Mouse (Mus musculus): ENCODE results near the gene Crocc2. TPM values are rescaled to one million over a fixed set of nuclear protein-coding genes. Genes with fewer than 3 reads are reported as not detected.

The Crocc2 gene
- total RNA-seq, 1 experiment, result 3.1 TPM

- Histone ChIP-seq H3K27ac (ENCODE audit: insufficient read depth, low read depth, low read length, poor library complexity, severe bottlenecking) (no peak overlapping the region), H3K36me3 (ENCODE audit: control insufficient read depth, insufficient read depth, low read length, poor library complexity, severe bottlenecking) (no peaks in the 10 kb centered on the region), H3K9ac (ENCODE audit: insufficient read depth, low read depth, low read length, poor library complexity, severe bottlenecking) (no peak overlapping the region), H3K4me1 (ENCODE audit: control insufficient read depth in 2 of 2, insufficient read depth in 2 of 2, low read length in 2 of 2, poor library complexity in 1 of 2) (no peaks in the 10 kb centered on the region), H3K9me3 (ENCODE audit: control insufficient read depth, insufficient read depth, low read depth, low read length) (no peaks in the 10 kb centered on the region), H3K4me3 (ENCODE audit: insufficient read depth in 1 of 2, low read depth in 1 of 2, low read length in 2 of 2, poor library complexity in 1 of 2, severe bottlenecking in 1 of 2) (no peak overlapping the region)
- in situ Hi-C loops (cut with MboI; ENCODE audit: low sequenced_read_pairs in 2 of 2, unreplicated experiment in 2 of 2), result no loop called here
- TF ChIP-seq MAFK (IDR thresholded peaks at IDR 0.05; ENCODE audit: insufficient read depth, low read depth, low read length), result no peak
- TF ChIP-seq CHD2 (IDR thresholded peaks at IDR 0.05; ENCODE audit: low read depth, low read length), result no peak
- no peak for TF ChIP-seq ZC3H11A (IDR thresholded peaks at IDR 0.05; ENCODE audit: borderline replicate concordance, low read depth, low read length)
- no peak for TF ChIP-seq ZNF384 (IDR thresholded peaks at IDR 0.05; ENCODE audit: low read depth, low read length)
- no peak for TF ChIP-seq HCFC1 (IDR thresholded peaks at IDR 0.05; ENCODE audit: borderline replicate concordance, insufficient read depth, low read length)
- DNase-seq (ENCODE audit: low read depth, low spot score), result no peak
These were observed 43.3 kb upstream of the Crocc2 start for GRCm38 (mm10) chr1:93125256-93125655.

GRCm38 (mm10) chr1:93128209-93128608 is 40.3 kb upstream of the Crocc2 start:
- in situ Hi-C loops (cut with MboI; ENCODE audit: low sequenced_read_pairs in 2 of 2, unreplicated experiment in 2 of 2), result no loop called here
- Histone ChIP-seq H3K4me1 (ENCODE audit: control insufficient read depth in 2 of 2, insufficient read depth in 2 of 2, low read length in 2 of 2, poor library complexity in 1 of 2) (no peaks in the 10 kb centered on the region), H3K27ac (ENCODE audit: insufficient read depth, low read depth, low read length, poor library complexity, severe bottlenecking) (no peak overlapping the region), H3K9ac (ENCODE audit: insufficient read depth, low read depth, low read length, poor library complexity, severe bottlenecking) (no peak overlapping the region), H3K36me3 (ENCODE audit: control insufficient read depth, insufficient read depth, low read length, poor library complexity, severe bottlenecking) (no peaks in the 10 kb centered on the region), H3K4me3 (ENCODE audit: insufficient read depth in 1 of 2, low read depth in 1 of 2, low read length in 2 of 2, poor library complexity in 1 of 2, severe bottlenecking in 1 of 2) (no peak overlapping the region), H3K9me3 (ENCODE audit: control insufficient read depth, insufficient read depth, low read depth, low read length) (no peaks in the 10 kb centered on the region)
- TF ChIP-seq MAFK (IDR thresholded peaks at IDR 0.05; ENCODE audit: insufficient read depth, low read depth, low read length), result no peak
- TF ChIP-seq ZNF384 (IDR thresholded peaks at IDR 0.05; ENCODE audit: low read depth, low read length), result no peak
- TF ChIP-seq HCFC1 (IDR thresholded peaks at IDR 0.05; ENCODE audit: borderline replicate concordance, insufficient read depth, low read length), result no peak
- TF ChIP-seq ZC3H11A (IDR thresholded peaks at IDR 0.05; ENCODE audit: borderline replicate concordance, low read depth, low read length), result no peak
- DNase-seq (ENCODE audit: low read depth, low spot score), result no peak

GRCm38 (mm10) chr1:93128710-93129349 is 39.7 kb upstream of the Crocc2 start:
- Histone ChIP-seq H3K9me3 (ENCODE audit: control insufficient read depth, insufficient read depth, low read depth, low read length) (no peaks in the 10 kb centered on the region), H3K4me3 (ENCODE audit: insufficient read depth in 1 of 2, low read depth in 1 of 2, low read length in 2 of 2, poor library complexity in 1 of 2, severe bottlenecking in 1 of 2) (no peak overlapping the region), H3K4me1 (ENCODE audit: control insufficient read depth in 2 of 2, insufficient read depth in 2 of 2, low read length in 2 of 2, poor library complexity in 1 of 2) (no peaks in the 10 kb centered on the region), H3K27ac (ENCODE audit: insufficient read depth, low read depth, low read length, poor library complexity, severe bottlenecking) (no peak overlapping the region), H3K9ac (ENCODE audit: insufficient read depth, low read depth, low read length, poor library complexity, severe bottlenecking) (no peak overlapping the region), H3K36me3 (ENCODE audit: control insufficient read depth, insufficient read depth, low read length, poor library complexity, severe bottlenecking) (no peaks in the 10 kb centered on the region)
- in situ Hi-C loops (cut with MboI; ENCODE audit: low sequenced_read_pairs in 2 of 2, unreplicated experiment in 2 of 2), result no loop called here
- TF ChIP-seq HCFC1 (IDR thresholded peaks at IDR 0.05; ENCODE audit: borderline replicate concordance, insufficient read depth, low read length) (no peak), MAFK (IDR thresholded peaks at IDR 0.05; ENCODE audit: insufficient read depth, low read depth, low read length) (no peak), ZC3H11A (IDR thresholded peaks at IDR 0.05; ENCODE audit: borderline replicate concordance, low read depth, low read length) (0 out of 2 replicates have a peak, but pooled peaks have one; percentile 5), ZNF384 (IDR thresholded peaks at IDR 0.05; ENCODE audit: low read depth, low read length) (no peak)
- peak; percentile 42 for DNase-seq (ENCODE audit: low read depth, low spot score)

GRCm38 (mm10) chr1:93130242-93130983 is 38.1 kb upstream of the Crocc2 start:
- Histone ChIP-seq H3K9ac (ENCODE audit: insufficient read depth, low read depth, low read length, poor library complexity, severe bottlenecking) (no peak overlapping the region), H3K36me3 (ENCODE audit: control insufficient read depth, insufficient read depth, low read length, poor library complexity, severe bottlenecking) (no peaks in the 10 kb centered on the region), H3K4me3 (ENCODE audit: insufficient read depth in 1 of 2, low read depth in 1 of 2, low read length in 2 of 2, poor library complexity in 1 of 2, severe bottlenecking in 1 of 2) (no peak overlapping the region), H3K27ac (ENCODE audit: insufficient read depth, low read depth, low read length, poor library complexity, severe bottlenecking) (no peak overlapping the region), H3K4me1 (ENCODE audit: control insufficient read depth in 2 of 2, insufficient read depth in 2 of 2, low read length in 2 of 2, poor library complexity in 1 of 2) (no peaks in the 10 kb centered on the region; a peak in 1 of 4 replicates), H3K9me3 (ENCODE audit: control insufficient read depth, insufficient read depth, low read depth, low read length) (no peaks in the 10 kb centered on the region)
- no peak for DNase-seq (ENCODE audit: low read depth, low spot score)
- TF ChIP-seq ZC3H11A (IDR thresholded peaks at IDR 0.05; ENCODE audit: borderline replicate concordance, low read depth, low read length) (no peak), HCFC1 (IDR thresholded peaks at IDR 0.05; ENCODE audit: borderline replicate concordance, insufficient read depth, low read length) (no peak), MAFK (IDR thresholded peaks at IDR 0.05; ENCODE audit: insufficient read depth, low read depth, low read length) (no peak), ZNF384 (IDR thresholded peaks at IDR 0.05; ENCODE audit: low read depth, low read length) (no peak), CHD2 (IDR thresholded peaks at IDR 0.05; ENCODE audit: low read depth, low read length) (no peak)
- in situ Hi-C loops (cut with MboI; ENCODE audit: low sequenced_read_pairs in 2 of 2, unreplicated experiment in 2 of 2), result no loop called here
